8 mouse cellular contexts compared by ENCODE assay signal in genomic region chr15:84754987-84755386, GRCm38 (mm10). TPM values are rescaled to one million over a fixed set of nuclear protein-coding genes. Genes with fewer than 3 reads are reported as not detected.
DNase-seq lines count a peak whose midpoint lies in the region; ATAC-seq and TF ChIP-seq lines count a peak whose summit lies in the region.

No protein-coding gene starts in this region.

- H3K9ac ChIP-seq in limb, embryonic 13.5 days, result no peak overlapping the region
- H3K9ac ChIP-seq in midbrain, postnatal 0 days (replicated peaks; ENCODE audit: low read length, poor library complexity, severe bottlenecking), result no peak overlapping the region

- H3K4me2 ChIP-seq in limb, embryonic 13.5 days (replicated peaks), result no peak overlapping the region
- H3K4me2 ChIP-seq in midbrain, postnatal 0 days (ENCODE audit: low read depth, low read length, poor library complexity, severe bottlenecking), result no peak overlapping the region

- TF ChIP-seq CTCF in kidney, adult 2 months (conservative IDR thresholded peaks at IDR 0.05; ENCODE audit: insufficient read depth, insufficient read length, low read depth, low read length), result peak; percentile 86
- peak; percentile 96 for TF ChIP-seq CTCF in midbrain, postnatal 0 days (IDR thresholded peaks at IDR 0.05)

- H3K27me3 ChIP-seq in kidney, adult 2 months (replicated peaks; ENCODE audit: control insufficient read depth, insufficient read depth, low read length), result no peaks in the 10 kb centered on the region
- peaks cover 26% of the 10 kb centered on the region for H3K27me3 ChIP-seq in limb, embryonic 13.5 days
- H3K27me3 ChIP-seq in midbrain, postnatal 0 days (ENCODE audit: insufficient read depth, low read length), result no peaks in the 10 kb centered on the region

- no peaks in the 10 kb centered on the region for H3K4me1 ChIP-seq in kidney, adult 2 months (ENCODE audit: control insufficient read depth, insufficient read depth, low read length)
- peaks cover 19% of the 10 kb centered on the region for H3K4me1 ChIP-seq in limb, embryonic 13.5 days
- no peaks in the 10 kb centered on the region for H3K4me1 ChIP-seq in midbrain, postnatal 0 days (ENCODE audit: insufficient read depth, low read length)

- no peaks in the 10 kb centered on the region for H3K36me3 ChIP-seq in kidney, adult 2 months (ENCODE audit: control insufficient read depth, insufficient read depth, low read length)
- no peaks in the 10 kb centered on the region for H3K36me3 ChIP-seq in limb, embryonic 13.5 days
- H3K36me3 ChIP-seq in midbrain, postnatal 0 days (ENCODE audit: insufficient read depth, low read length), result no peaks in the 10 kb centered on the region

- no peak overlapping the region for H3K27ac ChIP-seq in kidney, adult 2 months (ENCODE audit: insufficient read depth, low read depth, low read length)
- H3K27ac ChIP-seq in limb, embryonic 13.5 days, result no peak overlapping the region
- no peak overlapping the region for H3K27ac ChIP-seq in midbrain, postnatal 0 days (ENCODE audit: low read depth, low read length)

- WGBS in kidney, adult 2 months, result 37% methylated on average over 3 of the region's 3 CpGs
- WGBS in limb, embryonic 13.5 days, result 15% methylated on average over 3 of the region's 3 CpGs
- WGBS in midbrain, postnatal 0 days, result 8% methylated on average over 3 of the region's 3 CpGs

- H3K4me3 ChIP-seq in kidney, adult 2 months (ENCODE audit: insufficient read depth, low read depth, low read length), result no peak overlapping the region
- H3K4me3 ChIP-seq in limb, embryonic 13.5 days, result no peak overlapping the region
- H3K4me3 ChIP-seq in midbrain, postnatal 0 days (ENCODE audit: low read depth, low read length), result no peak overlapping the region

- ATAC-seq in limb, embryonic 13.5 days (ENCODE audit: low FRiP score, low read depth), result peak; percentile 57; the same call in 1 of the 2 replicates
- ATAC-seq in midbrain, postnatal 0 days (ENCODE audit: low FRiP score), result no peak

- peak; percentile 47 to 60 for DNase-seq in urinary bladder, adult 18-20 months (ENCODE audit: low spot score in 2 of 2)
- DNase-seq in urinary bladder, postnatal 10 days (ENCODE audit: low spot score), result no peak
- peak; percentile 83 for DNase-seq in embryo, embryonic 10 days (ENCODE audit: low spot score)
- DNase-seq in gastrocnemius, postnatal 25 days, result peak; percentile 28
- DNase-seq in kidney, adult 2 months, result peak; percentile 67
- DNase-seq in midbrain, postnatal 0 days (ENCODE audit: low spot score), result peak; percentile 71
- DNase-seq in spleen, postnatal 36 days (ENCODE audit: low spot score in 2 of 2), result peak; percentile 19 to 31

- no peaks in the 10 kb centered on the region for H3K9me3 ChIP-seq in limb, embryonic 13.5 days
- H3K9me3 ChIP-seq in midbrain, postnatal 0 days (ENCODE audit: low read length), result no peaks in the 10 kb centered on the region

- no peak for TF ChIP-seq POLR2A in kidney, adult 2 months (IDR thresholded peaks at IDR 0.05; ENCODE audit: low read depth, low read length)

RNA-seq across cellular contexts. Expression of gene Arhgap8, which starts 35.1 kb away (rescaled TPM):
- under 1 TPM in 1 of 2 experiments, not detected in 1; 0.83 TPM for total RNA-seq in gastrocnemius, postnatal 25 days (2021)
- 4.7 and 5.3 TPM in 2 replicates for polyA plus RNA-seq in kidney, adult 2 months (2012; rRNA removed)
- polyA plus RNA-seq in limb, embryonic 13.5 days (2015; fragmentation: Nextera tagmentation; extraction: Ambion mirVana), result 6.7 and 7.5 TPM in 2 replicates
- 0.44 and 0.61 TPM in 2 replicates for total RNA-seq in midbrain, postnatal 0 days (2014; rRNA removed)
- polyA plus RNA-seq in midbrain, postnatal 0 days (2015; fragmentation: Nextera tagmentation; extraction: Ambion mirVana), result 0.33 and 0.53 TPM in 2 replicates
